ENCODE assay signal across 7 mouse cellular contexts in genomic region chr2:144270507-144271420, GRCm38 (mm10). TPM values are rescaled to one million over a fixed set of nuclear protein-coding genes. Genes with fewer than 3 reads are reported as not detected.
DNase-seq lines count a peak whose midpoint lies in the region; ATAC-seq lines count a peak whose summit lies in the region.

Gene Mgme1, plus strand, starts transcription at chr2:144270663.
Gene Snx5, minus strand, starts transcription at chr2:144270906.

- under 1% methylated on average over 93 of the region's 93 CpGs for WGBS in embryonic facial prominence, embryonic 10.5 days
- under 1% methylated on average over 92 of the region's 93 CpGs for WGBS in limb, embryonic 11.5 days
- under 1% methylated on average over 92 of the region's 93 CpGs for WGBS in midbrain, embryonic 14.5 days

- no peaks in the 10 kb centered on the region for H3K27me3 ChIP-seq in embryonic facial prominence, embryonic 10.5 days (replicated peaks; ENCODE audit: low read depth, poor library complexity, severe bottlenecking)
- H3K27me3 ChIP-seq in limb, embryonic 11.5 days (ENCODE audit: control insufficient read depth, insufficient read depth, low read length), result no peaks in the 10 kb centered on the region
- no peaks in the 10 kb centered on the region for H3K27me3 ChIP-seq in midbrain, embryonic 14.5 days (ENCODE audit: control insufficient read depth, insufficient read depth, low read length)

- H3K9me3 ChIP-seq in embryonic facial prominence, embryonic 10.5 days, result no peaks in the 10 kb centered on the region
- H3K9me3 ChIP-seq in limb, embryonic 11.5 days (ENCODE audit: control insufficient read depth, low read length), result no peaks in the 10 kb centered on the region
- H3K9me3 ChIP-seq in midbrain, embryonic 14.5 days (ENCODE audit: control insufficient read depth, low read length), result no peaks in the 10 kb centered on the region

- H3K27ac ChIP-seq in embryonic facial prominence, embryonic 10.5 days (replicated peaks), result peak within 1 kb of the TSS; percentile 98
- peak within 1 kb of the TSS; percentile 94 for H3K27ac ChIP-seq in limb, embryonic 11.5 days (replicated peaks; ENCODE audit: low read depth, low read length)
- peak within 1 kb of the TSS; percentile 92 for H3K27ac ChIP-seq in midbrain, embryonic 14.5 days (replicated peaks; ENCODE audit: low read depth, low read length)

- H3K4me1 ChIP-seq in embryonic facial prominence, embryonic 10.5 days, result peaks cover 54% of the 10 kb centered on the region
- H3K4me1 ChIP-seq in limb, embryonic 11.5 days (ENCODE audit: control insufficient read depth, insufficient read depth, low read length), result no peaks in the 10 kb centered on the region; the same call in 1 of the 2 replicates
- H3K4me1 ChIP-seq in midbrain, embryonic 14.5 days (ENCODE audit: control insufficient read depth, insufficient read depth, low read length), result peaks cover 27% of the 10 kb centered on the region

- peak within 1 kb of the TSS; percentile 99 for H3K9ac ChIP-seq in limb, embryonic 11.5 days (ENCODE audit: low read length)
- H3K9ac ChIP-seq in midbrain, embryonic 14.5 days (replicated peaks; ENCODE audit: low read length), result peak within 1 kb of the TSS; percentile 90

- H3K36me3 ChIP-seq in embryonic facial prominence, embryonic 10.5 days (replicated peaks), result peaks cover 39% of the 10 kb centered on the region
- no peaks in the 10 kb centered on the region for H3K36me3 ChIP-seq in limb, embryonic 11.5 days (ENCODE audit: control insufficient read depth, insufficient read depth, low read length)
- H3K36me3 ChIP-seq in midbrain, embryonic 14.5 days (ENCODE audit: control insufficient read depth, insufficient read depth, low read length), result no peaks in the 10 kb centered on the region

- H3K4me2 ChIP-seq in limb, embryonic 11.5 days (ENCODE audit: low read depth, severe bottlenecking), result peak within 1 kb of the TSS; percentile 61
- peak within 1 kb of the TSS; percentile 69 for H3K4me2 ChIP-seq in midbrain, embryonic 14.5 days (ENCODE audit: low read length)

- ATAC-seq in granulocyte monocyte progenitor cell, adult 5-6 weeks (replicated peaks; ENCODE audit: poor library complexity, severe bottlenecking), result peak; percentile 76
- ATAC-seq in limb, embryonic 11.5 days (ENCODE audit: insufficient number of reproducible peaks, low FRiP score, low TSS enrichment, low read depth), result peak; percentile 94
- peak; percentile 97 for ATAC-seq in midbrain, embryonic 14.5 days (ENCODE audit: low FRiP score, low TSS enrichment)

- peak; percentile 94 for DNase-seq in adrenal gland, postnatal 10 days
- DNase-seq in embryonic facial prominence, embryonic 10.5 days (ENCODE audit: low spot score), result peak; percentile 97
- DNase-seq in kidney, adult 11 months, result peak; percentile 93
- peak; percentile 96 for DNase-seq in limb, embryonic 11.5 days (ENCODE audit: low spot score)
- peak; percentile 97 for DNase-seq in midbrain, embryonic 14.5 days
- peak; percentile 89 to 91 for DNase-seq in spleen, adult 18-20 months

- peak within 1 kb of the TSS; percentile 92 for H3K4me3 ChIP-seq in embryonic facial prominence, embryonic 10.5 days
- peak within 1 kb of the TSS; percentile 96 for H3K4me3 ChIP-seq in limb, embryonic 11.5 days (ENCODE audit: low read depth, low read length)
- peak within 1 kb of the TSS; percentile 84 for H3K4me3 ChIP-seq in midbrain, embryonic 14.5 days (replicated peaks; ENCODE audit: low read depth, low read length)

RNA-seq across cellular contexts. Expression of gene Mgme1, which starts in this region (rescaled TPM):
- total RNA-seq in adrenal gland, postnatal 10 days (2021), result 10 to 100 TPM; 14.7 to 17.7 TPM
- 23.2 and 25.1 TPM in 2 replicates for polyA plus RNA-seq in embryonic facial prominence, embryonic 10.5 days (2016; fragmentation: Nextera tagmentation; extraction: Ambion mirVana)
- total RNA-seq in granulocyte monocyte progenitor cell, adult 5-6 weeks (2014; fragmentation: Nextera tagmentation), result 19.6 and 23.4 TPM in 2 replicates
- total RNA-seq in granulocyte monocyte progenitor cell, adult 5-6 weeks (2017), result 25.4 and 29.9 TPM in 2 replicates
- polyA plus RNA-seq in limb, embryonic 11.5 days (2014; fragmentation: Nextera tagmentation; extraction: Ambion mirVana), result 21.6 and 22.6 TPM in 2 replicates
- 7.6 and 11.1 TPM in 2 replicates for polyA plus RNA-seq in midbrain, embryonic 14.5 days (2014; fragmentation: Nextera tagmentation; extraction: Ambion mirVana)

RNA-seq across cellular contexts. Expression of gene Snx5, which starts in this region (rescaled TPM):
- 10 to 100 TPM; 93.5 to 97.0 TPM for total RNA-seq in adrenal gland, postnatal 10 days (2021)
- polyA plus RNA-seq in embryonic facial prominence, embryonic 10.5 days (2016; fragmentation: Nextera tagmentation; extraction: Ambion mirVana), result 128 and 138 TPM in 2 replicates
- 226 and 255 TPM in 2 replicates for total RNA-seq in granulocyte monocyte progenitor cell, adult 5-6 weeks (2014; fragmentation: Nextera tagmentation)
- total RNA-seq in granulocyte monocyte progenitor cell, adult 5-6 weeks (2017), result 248 and 283 TPM in 2 replicates
- 139 and 141 TPM in 2 replicates for polyA plus RNA-seq in limb, embryonic 11.5 days (2014; fragmentation: Nextera tagmentation; extraction: Ambion mirVana)
- polyA plus RNA-seq in midbrain, embryonic 14.5 days (2014; fragmentation: Nextera tagmentation; extraction: Ambion mirVana), result 55.6 and 69.3 TPM in 2 replicates

Comparison
In these comparisons a context has a peak if more than half of its experiments do, and no peak if none do; other contexts are left out.
1. Peak in every context shown above with its lines: DNase-seq, ATAC-seq, H3K4me3 ChIP-seq and H3K27ac ChIP-seq.